Mouse (Mus musculus) gastrocnemius, adult 8-10 months (tissue): ENCODE data around the gene Rdh1. TPM values are rescaled to one million over a fixed set of nuclear protein-coding genes. Genes with fewer than 3 reads are reported as not detected.
"Not testable (repeated sequence)": the region's sequence is repeated elsewhere in the genome, so short reads cannot be mapped to it uniquely, and the experiment has no call there.

Experiments
- DNase-seq, 2 experiments: peaks; one replicate each; pipeline ENCODE4 v3.0.0; 2022; ENCODE audit warnings: low spot score in 2 of 2
- total RNA-seq, 4 experiments: library from RNA; stranded (reverse); gene quantifications; 2 replicates each; pipeline ENCODE4 v1.2.4; 2022

The Rdh1 gene
- total RNA-seq, 4 experiments from 2014 or later, result 0.11 TPM; not detected in 3

- DNase-seq, result peak in 1 of 2 experiments; percentile 21
Measured at GRCm38 (mm10) chr10:127748847-127749612, 10.5 kb upstream of the Rdh1 start.

GRCm38 (mm10) chr10:127750136-127750777 lies 9.3 kb upstream of the Rdh1 start:
- DNase-seq, result no peak

- DNase-seq, result no peak
Measured at GRCm38 (mm10) chr10:127751548-127751947, 8.0 kb upstream of the Rdh1 start, which contains the start of gene Gpr182. Gpr182 (minus strand) TSS chr10:127751732.

- no peak for DNase-seq
Measured at GRCm38 (mm10) chr10:127754566-127755166, 4.9 kb upstream of the Rdh1 start.

- no peak for DNase-seq
Measured at GRCm38 (mm10) chr10:127755246-127755645, 4.3 kb upstream of the Rdh1 start.

- DNase-seq, result no peak
Measured at GRCm38 (mm10) chr10:127755770-127756468, 3.6 kb upstream of the Rdh1 start.

GRCm38 (mm10) chr10:127762926-127763325 lies 3.4 kb downstream of the Rdh1 start:
- DNase-seq, result not testable (repeated sequence)

GRCm38 (mm10) chr10:127763914-127764680 lies 4.6 kb downstream of the Rdh1 start:
- DNase-seq, result no peak

GRCm38 (mm10) chr10:127766564-127766963 lies 7.0 kb downstream of the Rdh1 start:
- no peak for DNase-seq

- DNase-seq, result no peak
Measured at GRCm38 (mm10) chr10:127776011-127776410, 16.5 kb downstream of the Rdh1 start, which contains the start of gene Rdh9. Rdh9 (plus strand) TSS chr10:127776386.

GRCm38 (mm10) chr10:127782321-127782720 lies 22.8 kb downstream of the Rdh1 start:
- DNase-seq, result not testable (repeated sequence)

- not testable (repeated sequence) for DNase-seq
Measured at GRCm38 (mm10) chr10:127785411-127785810, 25.9 kb downstream of the Rdh1 start.

GRCm38 (mm10) chr10:127799295-127799694 lies 39.8 kb downstream of the Rdh1 start:
- DNase-seq, result no peak

GRCm38 (mm10) chr10:127800891-127801290 lies 41.4 kb downstream of the Rdh1 start, which contains the start of gene Rdh16:
Rdh16 (plus strand) TSS chr10:127801152.
- no peak for DNase-seq

- DNase-seq, result no peak
Measured at GRCm38 (mm10) chr10:127801612-127802011, 42.1 kb downstream of the Rdh1 start.

GRCm38 (mm10) chr10:127802236-127802635 lies 42.7 kb downstream of the Rdh1 start:
- DNase-seq, result no peak

GRCm38 (mm10) chr10:127804416-127804815 lies 44.9 kb downstream of the Rdh1 start:
- DNase-seq, result no peak

- DNase-seq, result no peak
Measured at GRCm38 (mm10) chr10:127815888-127816287, 56.4 kb downstream of the Rdh1 start.

- not testable (repeated sequence) for DNase-seq
Measured at GRCm38 (mm10) chr10:127817268-127817910, 57.9 kb downstream of the Rdh1 start.
